Mouse (Mus musculus): ENCODE measurements at regions not wholly inside any gene's neighbourhood (a gene's known extent, or its start where the extent isn't known, plus 50 kb on each side); places are given as distances from the start of the nearest gene placed in this dataset.

DNA sequence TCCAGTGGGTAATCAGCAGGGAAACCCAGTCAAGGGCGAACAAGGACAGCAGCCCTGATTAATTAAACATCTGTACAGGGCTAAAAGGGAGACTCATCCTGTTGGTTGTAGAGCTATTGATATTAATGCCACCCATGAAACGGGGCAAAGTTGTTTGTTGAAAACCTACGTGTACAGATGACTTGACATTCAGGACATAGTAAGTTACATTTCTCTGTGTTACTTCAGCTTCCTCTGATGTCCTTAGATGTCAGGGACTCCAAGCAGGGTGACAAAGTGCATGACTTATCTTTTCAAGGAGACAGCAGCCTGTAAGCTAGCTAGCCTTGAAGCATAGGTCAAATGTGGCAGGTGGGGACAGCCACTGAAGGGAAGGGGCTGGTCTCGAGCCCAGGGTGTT, 390.5 kb downstream of the Ccdc171 start:
- TF ChIP-seq CTCF (IDR thresholded peaks at IDR 0.05) (no peak), EP300 (IDR thresholded peaks at IDR 0.05) (no peak)

All from lung, postnatal 0 days (tissue).